Mouse (Mus musculus): ENCODE measurements around the gene Tesk2. TPM values are rescaled to one million over a fixed set of nuclear protein-coding genes. Genes with fewer than 3 reads are reported as not detected.

The Tesk2 gene
- polyA plus RNA-seq, 1 experiment from 2014 or later = 3.2 TPM

- no peak overlapping the region for H3K4me3 ChIP-seq (replicated peaks; ENCODE audit: low read depth, low read length)
- H3K27me3 ChIP-seq (ENCODE audit: control insufficient read depth, insufficient read depth, low read length) = no peaks in the 10 kb centered on the region
- 40% methylated on average over 7 of the region's 7 CpGs for WGBS
- no peak overlapping the region for H3K9ac ChIP-seq (replicated peaks; ENCODE audit: low read length)
- no peak overlapping the region for H3K4me2 ChIP-seq (ENCODE audit: low read length)
- no peaks in the 10 kb centered on the region for H3K4me1 ChIP-seq (ENCODE audit: control insufficient read depth, insufficient read depth, low read length)
- ATAC-seq (ENCODE audit: low FRiP score, low TSS enrichment) (no peak), DNase-seq (no peak)
- H3K9me3 ChIP-seq (ENCODE audit: control insufficient read depth, low read length) = no peaks in the 10 kb centered on the region
- H3K27ac ChIP-seq (replicated peaks; ENCODE audit: low read depth, low read length) = no peak overlapping the region
- H3K36me3 ChIP-seq (ENCODE audit: control insufficient read depth, insufficient read depth, low read length) = no peaks in the 10 kb centered on the region
These were observed 67.4 kb downstream of the Tesk2 start for GRCm38 (mm10) chr4:116787985-116788760.

GRCm38 (mm10) chr4:116788956-116789355 is 68.2 kb downstream of the Tesk2 start:
- H3K4me3 ChIP-seq (replicated peaks; ENCODE audit: low read depth, low read length) = no peak overlapping the region
- H3K4me2 ChIP-seq (ENCODE audit: low read length) = no peak overlapping the region
- no peak overlapping the region for H3K27ac ChIP-seq (replicated peaks; ENCODE audit: low read depth, low read length)
- DNase-seq = peak; percentile 96
- no peaks in the 10 kb centered on the region for H3K36me3 ChIP-seq (ENCODE audit: control insufficient read depth, insufficient read depth, low read length)
- H3K4me1 ChIP-seq (ENCODE audit: control insufficient read depth, insufficient read depth, low read length) = no peaks in the 10 kb centered on the region
- WGBS = 9% methylated on average over 3 of the region's 3 CpGs
- no peak for ATAC-seq (ENCODE audit: low FRiP score, low TSS enrichment)
- H3K9ac ChIP-seq (replicated peaks; ENCODE audit: low read length) = no peak overlapping the region
- no peaks in the 10 kb centered on the region for H3K27me3 ChIP-seq (ENCODE audit: control insufficient read depth, insufficient read depth, low read length)
- no peaks in the 10 kb centered on the region for H3K9me3 ChIP-seq (ENCODE audit: control insufficient read depth, low read length)

- Histone ChIP-seq H3K4me2 (ENCODE audit: low read length) (no peak overlapping the region), H3K9me3 (ENCODE audit: control insufficient read depth, low read length) (no peaks in the 10 kb centered on the region), H3K4me3 (replicated peaks; ENCODE audit: low read depth, low read length) (no peak overlapping the region), H3K27me3 (ENCODE audit: control insufficient read depth, insufficient read depth, low read length) (no peaks in the 10 kb centered on the region), H3K27ac (replicated peaks; ENCODE audit: low read depth, low read length) (no peak overlapping the region), H3K36me3 (ENCODE audit: control insufficient read depth, insufficient read depth, low read length) (no peaks in the 10 kb centered on the region), H3K9ac (replicated peaks; ENCODE audit: low read length) (no peak overlapping the region), H3K4me1 (ENCODE audit: control insufficient read depth, insufficient read depth, low read length) (no peaks in the 10 kb centered on the region)
- DNase-seq (no peak), ATAC-seq (ENCODE audit: low FRiP score, low TSS enrichment) (no peak)
- WGBS = 89% methylated on average over 8 of the region's 8 CpGs
These were observed 71.7 kb downstream of the Tesk2 start for GRCm38 (mm10) chr4:116792453-116792852.

- ATAC-seq (ENCODE audit: low FRiP score, low TSS enrichment) (no peak), DNase-seq (no peak)
- H3K4me3 ChIP-seq (replicated peaks; ENCODE audit: low read depth, low read length) = no peak overlapping the region
- H3K4me2 ChIP-seq (ENCODE audit: low read length) = no peak overlapping the region
- no peak overlapping the region for H3K27ac ChIP-seq (replicated peaks; ENCODE audit: low read depth, low read length)
- 78% methylated on average over 2 of the region's 2 CpGs for WGBS
- H3K9ac ChIP-seq (replicated peaks; ENCODE audit: low read length) = no peak overlapping the region
- no peaks in the 10 kb centered on the region for H3K36me3 ChIP-seq (ENCODE audit: control insufficient read depth, insufficient read depth, low read length)
- no peaks in the 10 kb centered on the region for H3K4me1 ChIP-seq (ENCODE audit: control insufficient read depth, insufficient read depth, low read length)
- H3K27me3 ChIP-seq (ENCODE audit: control insufficient read depth, insufficient read depth, low read length) = no peaks in the 10 kb centered on the region
- H3K9me3 ChIP-seq (ENCODE audit: control insufficient read depth, low read length) = no peaks in the 10 kb centered on the region
These were observed 73.5 kb downstream of the Tesk2 start for GRCm38 (mm10) chr4:116794273-116794672.

GRCm38 (mm10) chr4:116796442-116797110 is 75.8 kb downstream of the Tesk2 start:
- Histone ChIP-seq H3K4me3 (replicated peaks; ENCODE audit: low read depth, low read length) (no peak overlapping the region), H3K9me3 (ENCODE audit: control insufficient read depth, low read length) (no peaks in the 10 kb centered on the region), H3K36me3 (ENCODE audit: control insufficient read depth, insufficient read depth, low read length) (peaks cover 5% of the 10 kb centered on the region), H3K27me3 (ENCODE audit: control insufficient read depth, insufficient read depth, low read length) (no peaks in the 10 kb centered on the region), H3K27ac (replicated peaks; ENCODE audit: low read depth, low read length) (no peak overlapping the region), H3K9ac (replicated peaks; ENCODE audit: low read length) (no peak overlapping the region), H3K4me1 (ENCODE audit: control insufficient read depth, insufficient read depth, low read length) (no peaks in the 10 kb centered on the region), H3K4me2 (ENCODE audit: low read length) (no peak overlapping the region)
- ATAC-seq (ENCODE audit: low FRiP score, low TSS enrichment) (no peak), DNase-seq (no peak)
- 81% methylated on average over 1 of the region's 1 CpGs for WGBS

- H3K4me3 ChIP-seq (replicated peaks; ENCODE audit: low read depth, low read length) = no peak overlapping the region
- H3K36me3 ChIP-seq (ENCODE audit: control insufficient read depth, insufficient read depth, low read length) = peaks cover 38% of the 10 kb centered on the region
- H3K9me3 ChIP-seq (ENCODE audit: control insufficient read depth, low read length) = no peaks in the 10 kb centered on the region
- H3K4me1 ChIP-seq (ENCODE audit: control insufficient read depth, insufficient read depth, low read length) = no peaks in the 10 kb centered on the region
- H3K9ac ChIP-seq (replicated peaks; ENCODE audit: low read length) = no peak overlapping the region
- H3K4me2 ChIP-seq (ENCODE audit: low read length) = no peak overlapping the region
- H3K27me3 ChIP-seq (ENCODE audit: control insufficient read depth, insufficient read depth, low read length) = no peaks in the 10 kb centered on the region
- H3K27ac ChIP-seq (replicated peaks; ENCODE audit: low read depth, low read length) = no peak overlapping the region
- peak; percentile 59 for DNase-seq
- 46% methylated on average over 5 of the region's 5 CpGs for WGBS
- no peak for ATAC-seq (ENCODE audit: low FRiP score, low TSS enrichment)
These were observed 79.2 kb downstream of the Tesk2 start for GRCm38 (mm10) chr4:116799901-116800300.

- peak; percentile 99 for DNase-seq
- peaks cover 7% of the 10 kb centered on the region for H3K4me1 ChIP-seq (ENCODE audit: control insufficient read depth, insufficient read depth, low read length)
- H3K4me3 ChIP-seq (replicated peaks; ENCODE audit: low read depth, low read length) = peak within 1 kb of the TSS; percentile 77
These were observed 86.7 kb downstream of the Tesk2 start, which contains the start of the genes Toe1 and Mutyh for GRCm38 (mm10) chr4:116807197-116808129. Gene Toe1 (minus strand): TSS chr4:116807640. Gene Mutyh (plus strand): TSS chr4:116807723.

GRCm38 (mm10) chr4:116811012-116811411 is 90.3 kb downstream of the Tesk2 start:
- Histone ChIP-seq H3K36me3 (ENCODE audit: control insufficient read depth, insufficient read depth, low read length) (no peaks in the 10 kb centered on the region), H3K9me3 (ENCODE audit: control insufficient read depth, low read length) (no peaks in the 10 kb centered on the region), H3K27ac (replicated peaks; ENCODE audit: low read depth, low read length) (no peak overlapping the region), H3K4me3 (replicated peaks; ENCODE audit: low read depth, low read length) (no peak overlapping the region), H3K9ac (replicated peaks; ENCODE audit: low read length) (no peak overlapping the region), H3K27me3 (ENCODE audit: control insufficient read depth, insufficient read depth, low read length) (no peaks in the 10 kb centered on the region), H3K4me1 (ENCODE audit: control insufficient read depth, insufficient read depth, low read length) (peaks cover 7% of the 10 kb centered on the region), H3K4me2 (ENCODE audit: low read length) (no peak overlapping the region)
- ATAC-seq (ENCODE audit: low FRiP score, low TSS enrichment) (no peak), DNase-seq (no peak)
- 89% methylated on average over 3 of the region's 3 CpGs for WGBS

More at GRCm38 (mm10) chr4:116807197-116808129, 86.7 kb downstream of the Tesk2 start, which contains the start of the genes Toe1 and Mutyh:
- under 1% methylated on average over 58 of the region's 58 CpGs for WGBS
- H3K9ac ChIP-seq (replicated peaks; ENCODE audit: low read length) = peak within 1 kb of the TSS; percentile 78
- H3K36me3 ChIP-seq (ENCODE audit: control insufficient read depth, insufficient read depth, low read length) = peaks cover 32% of the 10 kb centered on the region
- H3K9me3 ChIP-seq (ENCODE audit: control insufficient read depth, low read length) = no peaks in the 10 kb centered on the region
- H3K27ac ChIP-seq (replicated peaks; ENCODE audit: low read depth, low read length) = peak within 1 kb of the TSS; percentile 89
- peak within 1 kb of the TSS; percentile 60 for H3K4me2 ChIP-seq (ENCODE audit: low read length)
- no peaks in the 10 kb centered on the region for H3K27me3 ChIP-seq (ENCODE audit: control insufficient read depth, insufficient read depth, low read length)
- ATAC-seq (ENCODE audit: low FRiP score, low TSS enrichment) = peak; percentile 99

Data from midbrain, embryonic 14.5 days (tissue).